Mouse (Mus musculus): ENCODE results near the gene Dnase1l3.
A peak's percentile ranks its signal among the peaks of the same experiment; 100 is the strongest.
"Not testable (repeated sequence)": the region's sequence is repeated elsewhere in the genome, so short reads cannot be mapped to it uniquely, and the experiment has no call there.

The Dnase1l3 gene

GRCm38 (mm10) chr14:8011938-8012337 lies 17.6 kb upstream of the Dnase1l3 start:
- DNase-seq = no peak

DNA sequence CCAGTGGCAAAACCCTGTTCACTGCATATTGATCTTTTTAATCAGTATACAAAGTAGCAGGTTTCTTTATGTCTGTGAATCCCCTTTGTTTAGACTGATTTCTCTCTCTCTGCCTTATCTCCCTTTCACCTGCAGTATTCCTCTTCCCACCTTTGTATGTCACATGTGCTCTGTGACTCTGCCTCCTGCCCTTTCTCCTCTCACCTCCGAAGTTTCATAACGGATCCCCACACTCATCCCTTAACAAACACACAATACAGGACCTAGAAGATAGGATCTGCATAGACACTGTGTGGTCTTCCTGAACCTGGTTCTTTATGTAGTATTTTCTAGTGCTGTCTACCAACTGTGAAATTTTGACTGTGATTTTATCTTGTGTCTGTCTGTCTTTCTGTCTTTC lies 16.9 kb upstream of the Dnase1l3 start:
- no peak for DNase-seq

DNA sequence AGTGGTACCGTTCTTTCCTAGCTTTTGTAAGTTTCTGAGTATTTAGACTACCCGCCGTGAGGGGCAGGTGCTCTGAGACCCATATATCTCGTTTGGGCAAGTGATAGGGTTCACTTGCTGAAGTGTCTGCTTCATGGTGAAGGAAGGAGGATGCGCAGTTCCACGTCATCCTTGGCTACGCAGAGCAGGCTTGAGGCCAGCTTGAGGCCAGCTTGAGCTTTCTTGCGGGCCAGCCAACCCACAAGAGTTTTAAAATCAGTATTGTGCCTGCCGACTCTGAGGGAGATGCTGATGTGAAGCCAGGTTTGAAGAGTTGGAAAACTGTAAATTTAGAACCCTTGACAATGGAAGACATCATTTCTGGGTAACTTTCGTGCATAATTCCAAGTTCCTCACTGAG lies 13.6 kb upstream of the Dnase1l3 start:
- no peak for DNase-seq

DNA sequence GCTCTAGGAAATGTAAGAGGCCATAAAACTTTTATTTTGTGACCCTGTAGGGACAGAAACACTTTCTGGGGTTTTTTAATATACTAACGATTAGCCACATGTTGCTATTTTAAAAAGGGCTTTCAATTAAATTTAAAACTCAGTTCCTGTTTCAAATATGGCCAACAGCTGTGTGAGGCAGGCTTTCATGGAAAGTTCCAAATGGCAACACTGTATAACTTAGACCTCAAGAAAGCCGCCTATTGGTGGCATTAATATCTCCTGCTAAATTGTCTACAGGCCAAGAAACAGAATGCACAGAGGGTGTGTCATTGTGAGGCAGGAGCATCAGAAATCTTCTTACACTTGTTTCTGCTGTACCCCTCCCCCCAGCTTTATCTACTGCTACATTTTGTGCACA lies 13.1 kb upstream of the Dnase1l3 start:
- no peak for DNase-seq

DNA sequence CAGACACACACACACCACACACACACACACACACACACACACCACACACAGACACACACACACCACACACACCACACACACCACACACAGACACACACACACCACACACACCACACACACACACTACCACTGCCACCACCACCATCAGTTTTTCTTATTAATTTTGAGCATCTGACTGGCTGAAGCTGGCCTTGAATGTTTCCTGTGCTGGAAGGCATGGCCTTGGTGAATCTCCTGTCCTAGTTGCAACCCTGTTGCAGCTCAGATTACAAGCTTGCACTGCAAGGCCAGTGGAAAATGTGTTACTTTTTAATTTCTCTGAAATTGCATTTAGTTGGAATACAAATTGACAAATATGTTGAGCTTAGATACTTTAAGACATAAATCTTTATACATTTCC lies 12.7 kb upstream of the Dnase1l3 start:
- DNase-seq = no peak

DNA sequence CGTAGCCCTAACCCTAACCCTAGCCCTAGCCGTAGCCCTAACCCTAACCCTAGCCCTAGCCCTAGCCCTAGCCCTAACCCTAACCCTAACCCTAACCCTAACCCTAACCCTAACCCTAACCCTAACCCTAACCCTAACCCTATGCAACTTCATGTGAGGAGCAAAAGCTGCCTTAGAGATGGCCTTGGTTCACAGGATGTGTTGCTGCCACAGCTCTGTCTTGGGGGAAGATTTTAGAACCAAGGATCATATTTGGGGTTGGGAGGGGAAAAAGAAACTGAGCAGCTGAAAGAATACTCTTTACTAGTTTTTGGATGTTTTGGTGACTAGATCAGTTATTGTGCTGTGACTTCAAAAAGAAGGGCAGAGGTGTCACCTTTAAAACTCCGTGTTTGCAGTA lies 11.7 kb upstream of the Dnase1l3 start:
- not testable (repeated sequence) for DNase-seq

DNA sequence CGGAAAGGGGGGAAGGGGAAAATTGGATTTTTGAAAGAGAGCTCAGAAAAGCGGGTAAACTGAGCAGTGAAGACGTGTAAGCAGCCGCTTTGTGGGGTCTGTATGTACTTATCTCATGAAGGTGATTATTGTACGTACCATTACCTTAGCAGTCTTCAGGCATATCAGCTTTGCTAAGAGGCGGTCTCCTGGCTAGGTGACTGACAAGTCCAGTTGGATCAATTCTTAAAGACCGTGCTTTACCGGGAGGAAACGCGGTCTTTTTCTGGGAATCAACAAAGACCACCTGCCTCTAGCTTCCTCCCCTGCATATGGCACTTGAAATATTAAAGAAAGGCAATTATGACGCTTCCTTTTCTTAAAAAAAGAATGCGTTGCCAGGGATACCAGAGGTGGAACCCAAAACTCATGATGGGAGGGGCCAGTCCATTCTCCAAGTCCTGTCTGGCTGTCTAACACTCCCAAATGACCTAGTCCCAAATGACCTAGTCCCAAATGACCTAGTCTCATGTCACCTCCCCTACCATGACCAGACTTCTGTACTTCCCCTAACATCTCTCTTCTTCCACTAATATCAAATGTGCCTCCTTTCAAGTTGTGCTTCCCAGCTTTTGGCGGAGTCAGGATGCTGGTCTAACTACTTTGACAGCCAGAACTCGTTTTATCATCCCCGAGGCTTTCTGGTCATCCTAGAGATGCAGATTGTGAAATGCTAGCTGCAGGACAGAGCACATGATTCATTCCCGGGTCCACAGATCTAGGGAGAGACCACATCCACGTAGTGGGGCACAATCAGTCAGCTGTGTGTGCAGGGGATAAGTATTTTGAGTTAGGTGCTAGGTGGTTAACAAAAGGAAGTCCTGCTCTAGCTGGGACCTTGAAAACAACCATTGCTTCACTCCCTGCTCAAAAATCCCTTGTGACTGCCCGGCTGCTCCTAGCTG lies 9.6 kb upstream of the Dnase1l3 start:
- DNase-seq = no peak

DNA sequence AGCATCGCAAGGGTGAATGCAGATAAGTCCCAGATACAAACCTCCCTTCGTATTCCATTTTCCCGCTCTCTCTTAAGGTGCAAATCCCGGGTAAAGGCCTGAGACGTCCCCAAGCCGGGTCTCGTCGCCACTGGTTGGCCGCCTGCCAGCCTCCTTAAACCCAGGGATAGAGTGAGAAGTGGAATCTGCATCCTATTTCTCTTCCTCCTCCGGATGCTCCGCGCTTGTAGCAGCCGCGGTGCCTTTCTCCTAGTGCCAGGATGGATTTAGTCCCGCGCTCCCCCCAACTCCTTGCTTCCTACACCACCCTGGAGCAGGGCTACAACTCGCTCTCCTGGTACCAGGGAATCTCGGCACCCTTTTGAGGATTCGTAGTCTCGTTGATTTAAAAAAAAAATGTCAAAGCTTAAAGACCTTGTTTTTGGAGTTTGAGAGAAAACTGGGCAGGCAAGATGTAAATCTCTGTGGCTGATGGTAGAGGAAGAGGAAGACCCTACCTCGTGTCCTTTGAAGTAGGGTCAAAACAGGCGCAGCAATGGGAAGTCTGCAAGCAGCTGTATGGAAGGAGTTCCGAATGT lies 8.8 kb upstream of the Dnase1l3 start:
- peak; percentile 62 for DNase-seq

- DNase-seq = peak; percentile 91
Observed at GRCm38 (mm10) chr14:8002432-8003092, 8.2 kb upstream of the Dnase1l3 start, which contains the start of gene Abhd6. Gene Abhd6, plus strand, starts transcription at chr14:8002902.

GRCm38 (mm10) chr14:8000831-8001685 lies 6.7 kb upstream of the Dnase1l3 start:
- DNase-seq = no peak

DNA sequence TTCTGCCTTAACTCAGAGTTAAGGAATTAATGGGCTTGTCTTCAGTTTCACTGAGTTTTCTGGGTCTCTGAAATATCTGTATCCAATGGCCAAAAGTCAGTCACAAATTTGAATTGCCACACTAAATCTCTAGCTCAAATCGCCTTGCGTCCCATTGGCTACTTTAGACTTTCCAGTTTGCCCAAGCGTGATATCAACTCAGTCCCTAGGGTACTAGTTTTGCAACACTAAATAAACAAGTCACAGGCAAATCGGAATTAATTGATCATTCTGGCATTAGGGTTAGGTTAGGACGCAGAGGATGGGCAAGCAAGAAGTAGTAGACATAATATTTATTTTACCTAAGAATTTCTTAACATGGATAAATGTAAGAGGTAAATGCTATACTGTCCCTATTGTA lies 5.9 kb upstream of the Dnase1l3 start:
- no peak for DNase-seq

GRCm38 (mm10) chr14:7999435-7999834 lies 5.1 kb upstream of the Dnase1l3 start:
- DNase-seq = no peak

GRCm38 (mm10) chr14:7999030-7999429 lies 4.7 kb upstream of the Dnase1l3 start:
- DNase-seq = no peak

DNA sequence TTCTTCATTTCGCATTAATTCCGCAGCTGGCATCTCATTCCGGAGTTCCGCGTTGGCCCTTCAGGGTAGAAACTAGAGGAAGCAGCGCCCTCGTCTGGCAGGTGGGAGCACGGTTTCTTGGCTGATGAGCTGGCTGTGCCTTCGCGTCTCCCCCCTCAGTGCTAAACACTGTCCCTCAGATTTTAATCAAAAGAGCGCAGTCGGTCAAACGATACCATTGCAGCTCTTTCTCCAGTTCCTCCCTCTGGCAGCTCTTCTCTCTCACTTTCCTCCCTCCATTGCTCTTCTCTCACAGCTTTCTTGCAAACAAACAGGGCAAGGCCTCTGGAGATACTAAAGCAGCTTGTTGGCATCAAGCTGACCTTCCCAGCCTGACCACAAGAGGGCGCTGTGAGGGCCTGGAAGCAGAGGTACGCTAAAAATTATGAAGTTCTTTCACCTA lies 2.9 kb upstream of the Dnase1l3 start:
- DNase-seq = peak; percentile 89

DNA sequence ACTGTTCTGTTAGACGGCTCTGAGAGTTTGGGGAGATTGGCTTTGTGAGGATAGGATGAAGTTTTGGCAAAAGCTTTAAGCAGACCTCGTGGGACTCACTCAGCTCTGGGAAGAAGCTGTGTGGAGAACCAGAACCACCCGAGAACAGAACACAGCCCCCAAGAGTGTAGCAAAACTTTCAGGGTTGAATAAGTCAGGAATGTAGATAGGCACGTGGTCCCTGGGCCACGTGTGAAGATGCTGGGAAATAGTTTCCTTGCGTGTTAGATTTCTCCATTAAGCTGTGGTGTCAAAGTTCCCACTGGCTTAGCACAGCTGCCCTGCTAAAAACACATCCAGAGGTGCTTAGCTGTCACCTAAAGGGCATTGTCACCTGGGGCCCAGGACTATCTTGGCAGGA lies 2.2 kb downstream of the Dnase1l3 start:
- DNase-seq = no peak

DNA sequence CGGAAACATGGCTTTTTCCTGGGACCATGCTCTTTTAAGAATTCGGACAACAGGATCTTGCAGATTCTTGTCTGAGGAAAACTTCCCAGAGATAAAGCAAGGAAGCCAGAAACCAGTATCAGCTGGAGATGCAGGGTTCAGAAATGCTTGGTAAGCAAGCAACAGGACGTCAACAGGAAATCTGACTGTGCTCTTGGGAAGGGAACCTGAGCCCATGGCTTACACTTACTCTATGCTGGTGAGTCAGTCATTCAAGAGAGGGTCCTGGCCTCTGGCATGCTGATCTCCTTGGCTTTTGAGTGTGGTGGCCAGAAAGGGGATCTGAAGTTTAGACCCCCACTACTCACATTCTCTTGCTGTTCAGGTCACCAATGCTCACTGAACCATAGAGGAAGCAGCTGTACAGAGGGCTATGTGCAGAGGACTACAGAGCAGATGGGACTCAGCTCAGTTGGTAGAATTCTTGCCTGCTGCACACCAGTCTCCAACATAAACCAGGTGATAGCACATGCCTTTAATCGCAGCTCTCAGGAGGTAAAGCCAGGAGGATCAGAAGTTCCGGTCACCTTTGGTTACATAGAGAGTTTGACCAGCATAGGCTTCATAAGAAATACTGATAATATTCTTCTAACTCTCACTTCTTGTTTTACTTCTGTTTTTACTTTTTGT lies 3.1 kb downstream of the Dnase1l3 start:
- DNase-seq = no peak

- DNase-seq = no peak
Observed at GRCm38 (mm10) chr14:7989961-7990360, 4.4 kb downstream of the Dnase1l3 start.

- DNase-seq = no peak
Observed at GRCm38 (mm10) chr14:7989371-7989770, 5.0 kb downstream of the Dnase1l3 start.

GRCm38 (mm10) chr14:7986913-7987312 lies 7.5 kb downstream of the Dnase1l3 start:
- DNase-seq = no peak

DNA sequence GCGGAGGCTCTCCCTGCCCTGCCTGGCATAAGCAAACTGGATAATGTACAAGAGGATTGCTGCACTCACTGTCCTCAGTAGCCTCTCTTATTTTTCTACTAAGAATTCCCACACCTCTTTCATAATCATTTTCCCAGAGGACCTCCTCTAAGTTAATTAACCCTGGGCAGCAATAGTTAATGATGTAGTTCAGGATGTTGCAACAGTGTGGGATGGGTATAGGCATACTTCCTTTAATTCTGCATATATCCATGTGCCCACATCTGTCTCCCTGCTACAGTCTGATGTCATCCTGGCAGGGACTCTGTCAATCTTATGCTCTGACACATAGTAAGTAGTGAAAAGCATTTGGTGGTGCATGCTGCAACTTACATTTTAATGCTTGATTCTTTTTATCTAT lies 13.1 kb downstream of the Dnase1l3 start:
- DNase-seq = no peak

- DNase-seq = no peak
Observed at GRCm38 (mm10) chr14:7978183-7978582, 16.2 kb downstream of the Dnase1l3 start.

GRCm38 (mm10) chr14:7977471-7977870 lies 16.9 kb downstream of the Dnase1l3 start:
- DNase-seq = no peak
